Mouse (Mus musculus): ENCODE measurements around the gene Sult3a1. TPM values are rescaled to one million over a fixed set of nuclear protein-coding genes. Genes with fewer than 3 reads are reported as not detected.
"Not testable (repeated sequence)": the region's sequence is repeated elsewhere in the genome, so short reads cannot be mapped to it uniquely, and the experiment has no call there.

Sult3a1 gene
- not detected in 2 replicates for polyA plus RNA-seq (2016; fragmentation: Nextera tagmentation; extraction: Ambion mirVana)

DNA sequence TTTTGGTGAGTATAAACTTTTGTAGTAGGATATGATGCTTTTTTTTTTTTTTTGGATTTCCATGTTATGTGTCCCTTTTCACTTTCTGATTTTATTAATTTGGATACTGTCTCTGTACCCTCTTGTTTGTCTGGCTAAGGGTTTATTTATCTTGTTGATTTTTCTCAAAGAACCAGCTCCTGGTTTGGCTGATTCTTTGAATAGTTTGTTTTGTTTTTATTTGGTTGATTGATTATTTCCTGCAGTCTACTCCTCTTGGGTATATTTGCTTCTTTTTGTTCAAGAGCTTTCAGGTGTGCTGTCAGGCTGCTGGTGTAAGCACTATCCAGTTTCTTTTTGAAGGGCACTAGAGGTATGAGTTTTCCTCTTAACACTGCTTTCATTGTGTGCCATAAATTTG, at the start of gene Sult3a1:
Gene Sult3a1 (plus strand): TSS at position 301 of the 400 bp plus-strand sequence.
- H3K27me3 ChIP-seq (replicated peaks; ENCODE audit: low read depth, poor library complexity, severe bottlenecking), result no peaks in the 10 kb centered on the region
- H3K36me3 ChIP-seq (replicated peaks), result no peaks in the 10 kb centered on the region
- no peaks in the 10 kb centered on the region for H3K4me1 ChIP-seq
- H3K27ac ChIP-seq (replicated peaks), result no peak within 1 kb of the TSS
- DNase-seq (ENCODE audit: low spot score), result no peak
- no peaks in the 10 kb centered on the region for H3K9me3 ChIP-seq
- no peak within 1 kb of the TSS for H3K4me3 ChIP-seq

DNA sequence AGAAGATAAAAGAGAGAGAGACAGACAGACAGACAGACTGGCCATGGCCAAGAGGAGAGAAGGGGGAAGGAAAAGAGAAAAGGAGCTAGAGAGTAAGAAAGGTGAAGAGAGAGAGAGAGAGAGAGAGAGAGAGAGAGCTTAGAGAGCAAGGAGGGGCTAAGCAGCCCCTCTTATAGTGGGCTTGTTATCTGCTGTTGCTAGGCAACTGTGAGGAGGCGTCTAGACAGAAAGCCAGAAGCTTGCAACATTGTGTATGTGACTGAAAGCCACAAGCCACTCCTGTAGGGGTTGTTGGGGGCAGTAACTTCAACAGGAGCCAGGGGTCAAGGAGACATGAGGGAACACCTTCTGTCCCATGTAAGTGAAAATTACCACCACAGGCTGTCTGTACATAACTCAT, 45.7 kb upstream of the Sult3a1 start:
- H3K9me3 ChIP-seq, result no peaks in the 10 kb centered on the region
- 38% methylated on average over 1 of the region's 1 CpGs for WGBS
- no peaks in the 10 kb centered on the region for H3K36me3 ChIP-seq (replicated peaks)
- H3K4me3 ChIP-seq, result no peak overlapping the region
- no peaks in the 10 kb centered on the region for H3K4me1 ChIP-seq
- H3K27ac ChIP-seq (replicated peaks), result no peak overlapping the region
- H3K27me3 ChIP-seq (replicated peaks; ENCODE audit: low read depth, poor library complexity, severe bottlenecking), result no peaks in the 10 kb centered on the region
- DNase-seq (ENCODE audit: low spot score), result no peak

DNA sequence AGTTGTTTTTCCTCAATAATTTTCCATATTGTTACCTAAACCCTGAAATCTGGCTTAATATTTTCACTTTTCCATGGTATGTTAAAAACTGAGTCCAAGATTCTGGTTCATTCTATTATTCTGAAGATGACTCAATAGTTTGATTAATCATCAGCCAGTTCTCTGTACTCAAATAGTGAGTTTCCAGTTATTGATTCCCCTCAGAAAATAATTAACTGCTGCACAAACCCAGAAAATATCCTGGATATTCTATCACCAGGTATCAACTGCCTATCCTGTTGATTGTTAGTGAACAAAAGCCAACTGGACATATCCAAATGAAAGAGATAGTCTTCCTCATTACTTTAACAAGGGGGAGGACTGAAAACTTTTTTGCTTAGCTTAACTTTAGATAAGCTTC, 43.3 kb upstream of the Sult3a1 start:
- Histone ChIP-seq H3K9me3 (no peaks in the 10 kb centered on the region), H3K4me1 (no peaks in the 10 kb centered on the region), H3K4me3 (no peak overlapping the region), H3K27ac (replicated peaks) (no peak overlapping the region), H3K27me3 (replicated peaks; ENCODE audit: low read depth, poor library complexity, severe bottlenecking) (no peaks in the 10 kb centered on the region), H3K36me3 (replicated peaks) (no peaks in the 10 kb centered on the region)
- no peak for DNase-seq (ENCODE audit: low spot score)

DNA sequence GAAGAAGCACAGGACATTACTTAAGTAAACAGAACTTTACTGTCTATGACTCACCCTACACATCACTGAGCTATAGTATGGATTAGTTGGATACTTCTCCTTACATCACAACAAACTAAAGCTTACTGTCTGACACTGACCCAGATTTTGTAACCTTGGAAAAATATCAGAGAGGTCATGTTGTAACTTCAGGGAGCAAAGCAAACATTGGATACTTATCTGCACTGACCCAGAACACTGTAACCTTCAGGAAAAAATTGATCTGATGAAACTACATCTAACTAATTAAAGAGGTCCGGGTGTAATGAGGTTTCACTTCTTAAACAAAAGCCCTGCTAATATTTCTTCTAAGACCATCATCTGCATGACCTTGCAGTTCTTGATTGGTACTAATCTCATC, 40.6 kb upstream of the Sult3a1 start:
- no peak overlapping the region for H3K27ac ChIP-seq (replicated peaks)
- no peak for DNase-seq (ENCODE audit: low spot score)
- no peaks in the 10 kb centered on the region for H3K36me3 ChIP-seq (replicated peaks)
- WGBS, result 69% methylated on average over 1 of the region's 1 CpGs
- H3K4me1 ChIP-seq, result no peaks in the 10 kb centered on the region
- no peaks in the 10 kb centered on the region for H3K27me3 ChIP-seq (replicated peaks; ENCODE audit: low read depth, poor library complexity, severe bottlenecking)
- H3K4me3 ChIP-seq, result no peak overlapping the region
- no peaks in the 10 kb centered on the region for H3K9me3 ChIP-seq

DNA sequence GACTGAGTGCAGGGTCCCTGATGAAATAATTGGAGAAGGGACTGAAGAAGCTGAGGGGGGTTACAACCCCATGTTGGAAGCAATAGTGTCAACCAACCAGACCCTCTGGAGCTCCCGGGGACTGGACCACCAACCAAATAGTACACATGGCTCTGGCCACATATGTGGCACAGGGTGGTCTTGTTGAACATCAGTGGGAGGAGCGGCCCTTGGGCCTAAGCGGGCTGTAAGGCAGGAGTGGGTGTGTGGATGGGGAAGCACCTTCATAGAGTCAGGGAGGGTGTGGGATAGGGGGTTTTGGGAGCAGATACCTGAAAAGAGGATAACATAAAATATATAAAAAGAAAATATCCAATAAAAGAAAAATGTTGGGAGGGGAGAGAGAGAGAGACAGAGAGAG, 36.6 kb upstream of the Sult3a1 start:
- H3K4me1 ChIP-seq, result no peaks in the 10 kb centered on the region

DNA sequence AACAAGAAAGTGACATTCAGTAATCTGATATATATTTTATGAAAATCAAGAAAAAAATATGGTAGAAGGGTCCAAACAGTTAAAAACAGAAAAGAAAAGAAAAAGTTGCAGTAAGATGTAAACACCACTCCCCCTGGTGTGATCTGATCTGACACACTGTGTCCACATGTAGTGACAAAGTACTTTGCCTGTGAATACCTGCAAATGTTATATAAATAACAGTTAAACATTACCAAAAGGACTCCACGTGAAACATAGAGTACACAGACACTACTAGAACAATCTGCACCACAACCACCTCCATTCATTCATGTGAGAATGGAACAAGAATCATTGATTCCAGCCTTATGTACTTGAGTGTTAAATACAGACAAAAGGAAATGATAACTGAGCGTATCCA, 8.5 kb downstream of the Sult3a1 start:
- Histone ChIP-seq H3K27me3 (replicated peaks; ENCODE audit: low read depth, poor library complexity, severe bottlenecking) (no peaks in the 10 kb centered on the region), H3K27ac (replicated peaks) (no peak overlapping the region), H3K9me3 (no peaks in the 10 kb centered on the region), H3K4me3 (no peak overlapping the region), H3K36me3 (replicated peaks) (no peaks in the 10 kb centered on the region), H3K4me1 (no peaks in the 10 kb centered on the region)
- WGBS, result 82% methylated on average over 2 of the region's 2 CpGs
- DNase-seq (ENCODE audit: low spot score), result no peak

More for the DNA sequence above, 36.6 kb upstream of the Sult3a1 start:
- DNase-seq (ENCODE audit: low spot score), result no peak
- Histone ChIP-seq H3K27ac (replicated peaks) (no peak overlapping the region), H3K4me3 (no peak overlapping the region), H3K9me3 (no peaks in the 10 kb centered on the region), H3K27me3 (replicated peaks; ENCODE audit: low read depth, poor library complexity, severe bottlenecking) (no peaks in the 10 kb centered on the region), H3K36me3 (replicated peaks) (no peaks in the 10 kb centered on the region)
- WGBS, result 94% methylated on average over 3 of the region's 3 CpGs

DNA sequence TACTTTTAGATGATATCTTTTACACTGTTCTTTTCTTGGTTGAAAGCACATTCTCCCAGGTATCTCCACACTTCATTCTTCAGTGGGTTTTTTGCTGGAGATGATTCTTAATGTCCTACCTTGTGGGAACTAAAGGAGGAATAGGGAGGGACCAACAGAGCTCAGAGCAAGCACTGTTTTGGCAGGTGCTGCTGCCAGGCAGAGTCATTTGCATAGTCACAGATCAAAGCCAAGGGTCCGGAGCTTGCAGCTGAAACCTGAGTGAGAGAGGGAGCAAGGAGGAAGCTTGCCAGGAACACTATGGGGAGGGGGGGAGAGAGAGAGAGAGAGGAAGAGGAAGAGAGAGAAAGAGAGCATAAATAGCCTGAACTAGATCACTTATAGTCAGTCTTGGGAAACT, 12.9 kb downstream of the Sult3a1 start:
- H3K27ac ChIP-seq (replicated peaks), result no peak overlapping the region
- no peaks in the 10 kb centered on the region for H3K27me3 ChIP-seq (replicated peaks; ENCODE audit: low read depth, poor library complexity, severe bottlenecking)
- no peaks in the 10 kb centered on the region for H3K4me1 ChIP-seq
- no peaks in the 10 kb centered on the region for H3K36me3 ChIP-seq (replicated peaks)
- no peak for DNase-seq (ENCODE audit: low spot score)
- 20% methylated on average over 1 of the region's 1 CpGs for WGBS
- no peaks in the 10 kb centered on the region for H3K9me3 ChIP-seq
- H3K4me3 ChIP-seq, result no peak overlapping the region

DNA sequence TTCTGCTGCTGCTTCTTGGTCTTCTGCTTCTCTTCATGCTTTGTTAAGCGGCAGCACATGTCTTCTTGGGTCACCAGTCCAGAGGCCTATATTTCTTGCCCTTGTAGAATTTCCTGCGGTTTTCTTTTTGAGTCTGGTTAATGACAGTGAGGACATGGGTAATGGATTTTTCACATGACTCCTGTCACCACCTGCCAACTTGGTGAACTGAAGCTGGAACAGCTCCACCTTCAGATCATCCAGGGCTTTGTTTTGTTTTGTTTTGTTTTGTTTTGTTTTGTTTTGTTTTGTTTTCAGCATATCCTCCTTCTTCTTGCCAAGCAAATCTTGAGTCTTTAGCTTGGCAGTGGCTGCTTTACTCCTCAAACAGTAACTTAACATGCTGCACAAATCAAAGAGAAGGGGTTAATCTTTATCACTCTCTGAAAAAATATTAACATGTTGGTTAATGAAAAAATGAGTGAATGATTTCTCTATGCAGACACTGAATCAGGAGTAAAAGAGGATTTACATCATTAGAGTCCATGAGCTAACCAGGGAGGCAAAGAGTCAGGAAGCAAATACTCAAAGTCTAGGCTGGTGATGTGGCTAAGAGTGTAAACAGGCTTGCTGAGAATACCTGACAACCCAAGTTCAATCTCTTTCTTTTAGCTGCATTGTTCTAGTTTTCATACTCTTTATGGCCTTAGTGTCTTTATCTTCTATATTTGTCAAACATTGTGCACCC, 15.3 kb downstream of the Sult3a1 start:
- Histone ChIP-seq H3K27me3 (replicated peaks; ENCODE audit: low read depth, poor library complexity, severe bottlenecking) (no peaks in the 10 kb centered on the region), H3K4me3 (no peak overlapping the region), H3K27ac (replicated peaks) (no peak overlapping the region), H3K4me1 (no peaks in the 10 kb centered on the region), H3K9me3 (no peaks in the 10 kb centered on the region), H3K36me3 (replicated peaks) (no peaks in the 10 kb centered on the region)
- no peak for DNase-seq (ENCODE audit: low spot score)
- WGBS, result 87% methylated on average over 2 of the region's 2 CpGs

DNA sequence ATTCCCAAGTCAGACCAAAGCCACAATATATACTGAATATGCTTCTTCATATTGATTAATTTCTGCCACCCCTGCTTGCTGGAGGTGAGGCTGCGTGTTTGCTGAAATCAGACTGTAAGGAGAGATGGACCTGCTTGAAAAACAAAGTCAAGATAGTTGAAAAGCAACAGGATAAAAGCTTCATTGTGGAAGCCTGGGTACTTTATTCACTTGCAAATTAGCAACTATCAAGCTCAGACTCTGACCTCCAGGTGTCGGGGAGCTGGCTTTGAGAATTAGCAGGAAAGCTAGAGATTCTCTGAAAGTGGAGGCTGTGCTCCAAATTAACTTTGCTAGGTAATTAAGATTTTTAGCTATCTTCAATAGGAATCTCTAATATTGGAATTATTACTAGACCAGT, 24.9 kb downstream of the Sult3a1 start:
- DNase-seq (ENCODE audit: low spot score); H3K36me3 ChIP-seq (replicated peaks); H3K27me3 ChIP-seq (replicated peaks; ENCODE audit: low read depth, poor library complexity, severe bottlenecking); H3K4me1 ChIP-seq; H3K9me3 ChIP-seq; H3K4me3 ChIP-seq; H3K27ac ChIP-seq (replicated peaks): not testable (repeated sequence)
- 85% methylated on average over 2 of the region's 2 CpGs for WGBS

DNA sequence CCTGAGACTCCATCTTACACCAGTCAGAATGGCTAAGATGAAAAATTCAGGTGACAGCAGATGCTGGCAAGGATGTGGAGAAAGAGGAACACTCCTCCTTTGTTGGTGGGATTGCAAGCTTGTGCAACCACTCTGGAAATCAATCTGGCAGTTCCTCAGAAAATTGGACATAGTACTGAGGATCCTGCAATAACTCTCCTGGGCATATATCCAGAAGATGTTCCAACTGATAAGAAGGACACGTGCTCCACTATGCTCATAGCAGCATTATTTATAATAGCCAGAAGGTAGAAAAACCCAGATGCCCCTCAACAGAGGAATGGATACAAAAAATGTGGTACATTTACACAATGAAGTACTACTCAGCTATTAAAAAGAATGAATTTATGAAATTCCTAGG, 44.0 kb downstream of the Sult3a1 start:
- peaks cover 11% of the 10 kb centered on the region for H3K4me1 ChIP-seq
- not testable (repeated sequence) for H3K27ac ChIP-seq (replicated peaks); H3K9me3 ChIP-seq; H3K27me3 ChIP-seq (replicated peaks; ENCODE audit: low read depth, poor library complexity, severe bottlenecking); DNase-seq (ENCODE audit: low spot score); H3K4me3 ChIP-seq; H3K36me3 ChIP-seq (replicated peaks)
- WGBS, result 87% methylated on average over 1 of the region's 1 CpGs

DNA sequence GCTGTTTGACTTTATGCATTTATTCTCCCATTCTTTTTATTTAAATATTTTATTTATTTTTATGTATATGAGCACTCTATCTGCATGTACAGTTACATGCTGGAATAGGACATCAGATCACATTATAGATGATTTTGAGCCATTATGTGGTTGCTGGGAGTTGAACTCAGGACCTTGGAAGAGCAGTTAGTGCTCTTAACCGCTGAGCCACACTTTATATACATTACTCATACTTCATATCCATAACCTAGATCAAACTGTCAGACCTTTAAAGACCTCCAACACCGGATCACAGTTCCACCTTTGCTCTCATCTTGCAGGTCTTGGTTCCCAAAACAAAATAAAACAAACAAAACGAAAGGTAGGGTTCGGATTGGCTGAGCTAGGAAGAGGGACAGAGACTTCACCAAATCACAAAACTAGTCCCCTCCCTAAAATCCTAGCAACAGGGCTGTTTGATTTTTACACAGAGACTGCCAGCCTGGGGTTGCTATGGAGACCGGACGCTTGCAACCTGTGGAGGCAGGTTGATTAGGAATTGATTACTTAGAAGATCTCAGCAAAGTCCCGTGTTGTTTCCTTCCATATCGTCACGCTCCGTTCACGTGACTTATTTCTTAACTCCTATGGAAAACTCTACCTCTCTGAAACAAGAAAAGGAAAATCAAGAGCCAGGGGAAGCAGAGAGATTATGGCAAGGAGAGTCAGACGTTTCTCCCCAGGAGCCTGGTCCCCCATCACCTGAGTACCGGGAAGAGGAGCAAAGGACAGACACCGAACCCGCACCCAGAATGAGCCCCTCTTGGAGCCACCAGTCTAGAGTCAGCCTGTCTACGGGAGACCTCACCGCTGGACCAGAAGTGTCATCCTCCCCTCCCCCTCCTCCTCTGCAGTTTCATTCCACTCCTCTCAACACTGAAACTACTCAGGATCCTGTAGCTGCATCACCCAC, 47.3 kb downstream of the Sult3a1 start, which contains the start of gene Rsph4a:
Gene Rsph4a (plus strand): TSS at position 582 of the 952 bp plus-strand sequence.
- Histone ChIP-seq H3K4me3 (peak within 1 kb of the TSS; percentile 56), H3K4me1 (peaks cover 11% of the 10 kb centered on the region), H3K36me3 (replicated peaks) (no peaks in the 10 kb centered on the region), H3K9me3 (no peaks in the 10 kb centered on the region), H3K27ac (replicated peaks) (no peak within 1 kb of the TSS), H3K27me3 (replicated peaks; ENCODE audit: low read depth, poor library complexity, severe bottlenecking) (no peaks in the 10 kb centered on the region)
- DNase-seq (ENCODE audit: low spot score), result peak; percentile 70
- 7% methylated on average over 17 of the region's 17 CpGs for WGBS

DNA sequence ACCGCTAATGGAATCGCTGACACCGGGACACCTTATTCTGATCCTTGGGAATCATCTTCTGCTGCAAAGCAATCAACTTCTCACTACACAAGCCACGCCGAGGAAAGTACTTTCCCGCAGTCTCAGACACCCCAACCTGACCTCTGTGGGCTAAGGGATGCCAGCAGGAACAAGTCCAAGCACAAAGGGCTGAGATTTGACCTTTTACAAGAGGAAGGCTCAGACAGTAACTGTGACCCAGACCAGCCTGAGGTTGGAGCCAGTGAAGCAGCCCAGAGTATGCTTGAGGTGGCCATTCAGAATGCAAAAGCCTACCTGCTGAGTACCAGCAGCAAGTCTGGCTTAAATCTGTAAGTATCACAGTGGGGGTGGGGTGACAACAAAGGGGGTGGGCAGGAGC, 48.0 kb downstream of the Sult3a1 start:
- Histone ChIP-seq H3K27me3 (replicated peaks; ENCODE audit: low read depth, poor library complexity, severe bottlenecking) (no peaks in the 10 kb centered on the region), H3K36me3 (replicated peaks) (no peaks in the 10 kb centered on the region), H3K4me1 (peaks cover 11% of the 10 kb centered on the region), H3K27ac (replicated peaks) (no peak overlapping the region), H3K4me3 (peak overlapping the region; percentile 56), H3K9me3 (no peaks in the 10 kb centered on the region)
- DNase-seq (ENCODE audit: low spot score), result no peak
- WGBS, result 5% methylated on average over 6 of the region's 6 CpGs
